13 mouse cellular contexts compared by ENCODE assay signal in genomic region chr9:77339571-77340148, GRCm38 (mm10). TPM values are rescaled to one million over a fixed set of nuclear protein-coding genes. Genes with fewer than 3 reads are reported as not detected.
A peak's percentile ranks its signal among the peaks of the same experiment; 100 is the strongest.
DNase-seq lines count a peak whose midpoint lies in the region; ATAC-seq and TF ChIP-seq lines count a peak whose summit lies in the region.
"Had no signal": no experiment of that assay in that cellular context is flagged by ENCODE, and none has a peak within 500 bp of the region (broad histone marks: within the 10 kb centered on the region; RNA-seq: fewer than 3 reads in every experiment).

No protein-coding gene starts in this region.

- no peak for TF ChIP-seq CTCF in cerebellum, adult 2 months (IDR thresholded peaks at IDR 0.05; ENCODE audit: borderline replicate concordance, insufficient read depth, low read depth, low read length)

- no peak for ATAC-seq in cerebellum, adult (ENCODE audit: insufficient number of reproducible peaks, low FRiP score, low TSS enrichment)
- peak; percentile 59 for ATAC-seq in hindbrain, embryonic 15.5 days (ENCODE audit: low FRiP score, low read depth)
- peak; percentile 64; the same call in 1 of the 2 replicates for ATAC-seq in neural tube, embryonic 13.5 days (ENCODE audit: low read depth)

- peak overlapping the region; percentile 26; the same call in 1 of the 2 replicates for H3K9ac ChIP-seq in hindbrain, embryonic 15.5 days
- peak overlapping the region; percentile 49; the same call in 1 of the 2 replicates for H3K9ac ChIP-seq in neural tube, embryonic 13.5 days

- H3K4me1 ChIP-seq in cerebellum, adult 2 months (ENCODE audit: control insufficient read depth, insufficient read depth, low read length): no peaks in the 10 kb centered on the region
- peaks cover 10% of the 10 kb centered on the region for H3K4me1 ChIP-seq in hindbrain, embryonic 15.5 days (replicated peaks)
- H3K4me1 ChIP-seq in neural tube, embryonic 13.5 days (replicated peaks): peaks cover 12% of the 10 kb centered on the region

- H3K27ac ChIP-seq in cerebellum, adult 2 months (ENCODE audit: insufficient read depth, low read length): no peak overlapping the region
- peak overlapping the region; percentile 71 for H3K27ac ChIP-seq in hindbrain, embryonic 15.5 days (replicated peaks)
- H3K27ac ChIP-seq in neural tube, embryonic 13.5 days (replicated peaks): no peak overlapping the region; the same call in 1 of the 2 replicates
- H3K27ac ChIP-seq: macrophage had no signal

- no peak for DNase-seq in cerebellum, adult 2 months
- DNase-seq in layer of hippocampus, postnatal 14 days (ENCODE audit: low spot score in 2 of 2): peak; percentile 15 to 17
- no peak for DNase-seq in layer of hippocampus, postnatal 25 days (ENCODE audit: extremely low spot score in 1 of 2, low spot score in 1 of 2)
- DNase-seq in adipocyte (ENCODE audit: low spot score): no peak
- DNase-seq in urinary bladder, postnatal 14 days (ENCODE audit: low spot score): no peak
- DNase-seq: cerebellum, adult 9-10 months; gastrocnemius, postnatal 14 days; kidney, postnatal 4 days; thymus, postnatal 36 days had no signal

- H3K4me2 ChIP-seq in hindbrain, embryonic 15.5 days: peak overlapping the region; percentile 51
- peak overlapping the region; percentile 40 for H3K4me2 ChIP-seq in neural tube, embryonic 13.5 days

- H3K9me3 ChIP-seq in hindbrain, embryonic 15.5 days: no peaks in the 10 kb centered on the region
- H3K9me3 ChIP-seq in neural tube, embryonic 13.5 days: no peaks in the 10 kb centered on the region

- H3K27me3 ChIP-seq in cerebellum, adult 2 months (ENCODE audit: control insufficient read depth, insufficient read depth, low read length): no peaks in the 10 kb centered on the region
- no peaks in the 10 kb centered on the region for H3K27me3 ChIP-seq in hindbrain, embryonic 15.5 days
- no peaks in the 10 kb centered on the region for H3K27me3 ChIP-seq in neural tube, embryonic 13.5 days

- TF ChIP-seq POLR2A in cerebellum, adult 2 months (IDR thresholded peaks at IDR 0.05; ENCODE audit: borderline replicate concordance, insufficient read depth, low read length): no peak

- no peaks in the 10 kb centered on the region for H3K36me3 ChIP-seq in hindbrain, embryonic 15.5 days
- H3K36me3 ChIP-seq in neural tube, embryonic 13.5 days: no peaks in the 10 kb centered on the region

- H3K4me3 ChIP-seq in cerebellum, adult 2 months (replicated peaks; ENCODE audit: insufficient read depth, low read depth, low read length): peak overlapping the region; percentile 51
- H3K4me3 ChIP-seq in hindbrain, embryonic 15.5 days: peak overlapping the region; percentile 17
- no peak overlapping the region for H3K4me3 ChIP-seq in neural tube, embryonic 13.5 days

- 27% methylated on average over 7 of the region's 7 CpGs for WGBS in cerebellum, adult 2 months
- 47% methylated on average over 7 of the region's 7 CpGs for WGBS in hindbrain, embryonic 15.5 days
- 52% methylated on average over 7 of the region's 7 CpGs for WGBS in neural tube, embryonic 13.5 days

RNA-seq across cellular contexts. Expression of gene Mlip, which starts 13.1 kb away (rescaled TPM):
- 3.9 and 4.6 TPM in 2 replicates for polyA plus RNA-seq in cerebellum, adult 2 months (2012; rRNA removed)
- 10 to 100 TPM; 41.6 to 54.9 TPM for total RNA-seq in layer of hippocampus, postnatal 14 days (2021)
- 10 to 100 TPM; 41.8 to 57.7 TPM for total RNA-seq in layer of hippocampus, postnatal 25 days (2021)
- 1.2 and 1.8 TPM in 2 replicates for polyA plus RNA-seq in hindbrain, embryonic 15.5 days (2015; fragmentation: Nextera tagmentation; extraction: Ambion mirVana)
- 0.39 and 0.99 TPM in 2 replicates for polyA plus RNA-seq in neural tube, embryonic 13.5 days (2015; fragmentation: Nextera tagmentation; extraction: Ambion mirVana)
- polyA plus RNA-seq: macrophage had no signal

Comparison
In these comparisons a context has a peak if more than half of its experiments do, and no peak if none do; other contexts are left out.
1. DNase-seq: peak in layer of hippocampus, postnatal 14 days (2 of 2); none in cerebellum, adult 2 months (0 of 2), layer of hippocampus, postnatal 25 days (0 of 2), adipocyte (single experiment) and urinary bladder, postnatal 14 days (single experiment).